Mouse (Mus musculus) intestine, embryonic 16.5 days (tissue): ENCODE data around the gene Gm21190. TPM values are rescaled to one million over a fixed set of nuclear protein-coding genes. Genes with fewer than 3 reads are reported as not detected.
"Not testable (repeated sequence)": the region's sequence is repeated elsewhere in the genome, so short reads cannot be mapped to it uniquely, and the experiment has no call there.

Source experiments
- ATAC-seq: fragments of 200-750 bp; cut with Nextera tagmentation; 2 replicates; pipeline ENCODE4 v1.8.0; 2017; ENCODE audit warnings: moderate TSS enrichment, moderate library complexity
- H3K27ac ChIP-seq: fragments of 300-500 bp; sonication (generic); 2 replicates; pipeline ENCODE4 v1.5.1; 2014; ENCODE audit warnings: mild to moderate bottlenecking, low read length
- H3K27me3 ChIP-seq: fragments of 300-500 bp; sonication (generic); replicated peaks from 2 replicates; pipeline ENCODE4 v1.6.1; 2014; ENCODE audit warnings: low read length, control low read depth, mixed read lengths; ENCODE audit not compliant: control insufficient read depth, insufficient read depth
- H3K36me3 ChIP-seq: fragments of 300-500 bp; sonication (generic); 2 replicates; pipeline ENCODE4 v1.6.1; 2014; ENCODE audit warnings: low read length, control low read depth; ENCODE audit not compliant: control insufficient read depth, insufficient read depth
- H3K4me1 ChIP-seq: fragments of 300-500 bp; sonication (generic); 2 replicates; pipeline ENCODE4 v1.6.1; 2014; ENCODE audit warnings: low read length, control low read depth, mixed read lengths; ENCODE audit not compliant: control insufficient read depth, insufficient read depth
- H3K4me2 ChIP-seq: fragments of 300-500 bp; sonication (generic); 2 replicates; pipeline ENCODE4 v1.6.1; 2014; ENCODE audit warnings: low read depth, low read length, control low read depth
- H3K4me3 ChIP-seq: fragments of 300-500 bp; sonication (generic); 2 replicates; pipeline ENCODE4 v1.5.1; 2014; ENCODE audit warnings: mild to moderate bottlenecking, low read length
- H3K9ac ChIP-seq: fragments of 300-500 bp; sonication (generic); 2 replicates; pipeline ENCODE4 v1.6.1; 2014; ENCODE audit warnings: low read depth, low read length
- H3K9me3 ChIP-seq: fragments of 300-500 bp; sonication (generic); 2 replicates; pipeline ENCODE4 v1.6.1; 2016; ENCODE audit warnings: low read length, control low read depth; ENCODE audit not compliant: control insufficient read depth
- WGBS: fragments of 180-500 bp; shearing (Covaris S2); extraction: QIAGEN DNeasy Blood & Tissue Kit; methylation state at CpG from one replicate; pipeline ENCODE4 v1.1.7; 2014; 5-methylcytosine and 5-hydroxymethylcytosine counted together
- polyA plus RNA-seq: library from polyadenylated mRNA; unstranded; fragments of >200 nt; fragmentation: Nextera tagmentation; extraction: Ambion mirVana; gene quantifications from 2 replicates; pipeline ENCODE4 v1.2.1, GENCODE M21; 2015

Gene Gm21190
- not detected in 2 replicates for polyA plus RNA-seq

- not testable (repeated sequence) for H3K27ac ChIP-seq, H3K27me3 ChIP-seq, H3K4me2 ChIP-seq, H3K9ac ChIP-seq, H3K4me3 ChIP-seq, H3K9me3 ChIP-seq, ATAC-seq, H3K4me1 ChIP-seq, H3K36me3 ChIP-seq
- WGBS, result no CpG with 5 or more reads among the region's 1 CpGs
These were observed at the start of gene Gm21190 for GRCm38 (mm10) chr5:15529122-15529521. Gm21190 (minus strand) TSS chr5:15529222.

- not testable (repeated sequence) for H3K27ac ChIP-seq, H3K9ac ChIP-seq, H3K4me1 ChIP-seq, H3K4me3 ChIP-seq, H3K36me3 ChIP-seq, H3K27me3 ChIP-seq, ATAC-seq, H3K9me3 ChIP-seq, H3K4me2 ChIP-seq
- WGBS, result no CpG with 5 or more reads among the region's 1 CpGs
These were observed 48.0 kb upstream of the Gm21190 start, which contains the start of gene Gm21083 for GRCm38 (mm10) chr5:15577033-15577432. Gm21083 (plus strand) TSS chr5:15577333.

- not testable (repeated sequence) for H3K4me1 ChIP-seq, H3K4me3 ChIP-seq, H3K36me3 ChIP-seq, H3K9ac ChIP-seq, H3K27ac ChIP-seq, H3K9me3 ChIP-seq, H3K27me3 ChIP-seq, H3K4me2 ChIP-seq, ATAC-seq
These were observed 44.7 kb upstream of the Gm21190 start for GRCm38 (mm10) chr5:15573735-15574134.

GRCm38 (mm10) chr5:15561425-15562264 lies 32.6 kb upstream of the Gm21190 start:
- not testable (repeated sequence) for H3K4me2 ChIP-seq, H3K4me3 ChIP-seq, H3K27me3 ChIP-seq, H3K9ac ChIP-seq, H3K36me3 ChIP-seq, H3K4me1 ChIP-seq, H3K9me3 ChIP-seq, ATAC-seq, H3K27ac ChIP-seq
- 80% methylated on average over 3 of the region's 3 CpGs for WGBS

- not testable (repeated sequence) for H3K9me3 ChIP-seq, H3K4me2 ChIP-seq, H3K9ac ChIP-seq, ATAC-seq, H3K4me3 ChIP-seq, H3K27me3 ChIP-seq, H3K4me1 ChIP-seq, H3K36me3 ChIP-seq, H3K27ac ChIP-seq
- WGBS, result 64% methylated on average over 1 of the region's 1 CpGs
These were observed 29.6 kb upstream of the Gm21190 start for GRCm38 (mm10) chr5:15558654-15559053.

- H3K36me3 ChIP-seq, H3K9ac ChIP-seq, H3K9me3 ChIP-seq, ATAC-seq, H3K4me2 ChIP-seq, H3K27ac ChIP-seq, H3K4me1 ChIP-seq, H3K4me3 ChIP-seq, H3K27me3 ChIP-seq: not testable (repeated sequence)
- WGBS, result 14% methylated on average over 3 of the region's 3 CpGs
These were observed 20.6 kb upstream of the Gm21190 start for GRCm38 (mm10) chr5:15549606-15550005.

- ATAC-seq, H3K9me3 ChIP-seq, H3K27me3 ChIP-seq, H3K36me3 ChIP-seq, H3K4me3 ChIP-seq, H3K4me2 ChIP-seq, H3K4me1 ChIP-seq, H3K9ac ChIP-seq, H3K27ac ChIP-seq: not testable (repeated sequence)
- 38% methylated on average over 1 of the region's 1 CpGs for WGBS
These were observed 20.1 kb upstream of the Gm21190 start for GRCm38 (mm10) chr5:15549134-15549533.

GRCm38 (mm10) chr5:15548642-15549041 lies 19.6 kb upstream of the Gm21190 start:
- not testable (repeated sequence) for H3K36me3 ChIP-seq, H3K4me1 ChIP-seq, H3K27me3 ChIP-seq, H3K4me3 ChIP-seq, H3K27ac ChIP-seq, H3K4me2 ChIP-seq, ATAC-seq, H3K9ac ChIP-seq, H3K9me3 ChIP-seq
- WGBS, result 78% methylated on average over 6 of the region's 6 CpGs

- not testable (repeated sequence) for H3K9ac ChIP-seq, H3K27me3 ChIP-seq, ATAC-seq, H3K36me3 ChIP-seq, H3K4me3 ChIP-seq, H3K27ac ChIP-seq, H3K4me1 ChIP-seq, H3K4me2 ChIP-seq, H3K9me3 ChIP-seq
These were observed 6.6 kb downstream of the Gm21190 start for GRCm38 (mm10) chr5:15522470-15522869.

GRCm38 (mm10) chr5:15522028-15522427 lies 7.0 kb downstream of the Gm21190 start:
- not testable (repeated sequence) for H3K36me3 ChIP-seq, H3K9me3 ChIP-seq, H3K4me2 ChIP-seq, ATAC-seq, H3K9ac ChIP-seq, H3K27ac ChIP-seq, H3K4me3 ChIP-seq, H3K27me3 ChIP-seq, H3K4me1 ChIP-seq
- WGBS, result 34% methylated on average over 2 of the region's 2 CpGs
